Mouse (Mus musculus) embryonic facial prominence, embryonic 14.5 days (tissue): Measurements from ENCODE around the gene Mat2a. TPM values are rescaled to one million over a fixed set of nuclear protein-coding genes. Genes with fewer than 3 reads are reported as not detected.

ENCODE experiments used
- ATAC-seq: fragments of 200-750 bp; cut with Nextera tagmentation; 2 replicates; pipeline ENCODE4 v1.8.0; 2017; ENCODE audit warnings: low read depth, moderate number of reproducible peaks, moderate TSS enrichment
- DNase-seq: peaks from one replicate; pipeline ENCODE4 v3.0.0-alpha.2; 2015; ENCODE audit warnings: low spot score
- H3K27ac ChIP-seq: fragments of 300-500 bp; sonication (generic); replicated peaks from 2 replicates; pipeline ENCODE4 v1.5.1; 2014; ENCODE audit warnings: low read depth, mild to moderate bottlenecking, low read length, moderate library complexity
- H3K27me3 ChIP-seq: fragments of 300-500 bp; sonication (generic); replicated peaks from 2 replicates; pipeline ENCODE4 v1.6.1; 2014; ENCODE audit warnings: low read length; ENCODE audit not compliant: control insufficient read depth, insufficient read depth
- H3K36me3 ChIP-seq: fragments of 300-500 bp; sonication (generic); 2 replicates; pipeline ENCODE4 v1.6.1; 2014; ENCODE audit warnings: low read length, mixed read lengths; ENCODE audit not compliant: control insufficient read depth, insufficient read depth
- H3K4me1 ChIP-seq: fragments of 300-500 bp; sonication (generic); 2 replicates; pipeline ENCODE4 v1.6.1; 2014; ENCODE audit warnings: antibody characterized with exemption, low read length; ENCODE audit not compliant: control insufficient read depth, insufficient read depth
- H3K4me2 ChIP-seq: fragments of 300-500 bp; sonication (generic); 2 replicates; pipeline ENCODE4 v1.6.1; 2014; ENCODE audit warnings: low read depth, mild to moderate bottlenecking, low read length, moderate library complexity, mixed read lengths
- H3K4me3 ChIP-seq: fragments of 300-500 bp; sonication (generic); 2 replicates; pipeline ENCODE4 v1.5.1; 2014; ENCODE audit warnings: low read depth, mild to moderate bottlenecking, low read length
- H3K9ac ChIP-seq: fragments of 300-500 bp; sonication (generic); 2 replicates; pipeline ENCODE4 v1.6.1; 2014; ENCODE audit warnings: low read depth, mild to moderate bottlenecking, low read length, moderate library complexity, mixed read lengths
- H3K9me3 ChIP-seq: fragments of 300-500 bp; sonication (generic); 2 replicates; pipeline ENCODE4 v1.6.1; 2016; ENCODE audit warnings: low read length; ENCODE audit not compliant: control insufficient read depth
- WGBS: fragments of 180-500 bp; shearing (Covaris S2); extraction: QIAGEN DNeasy Blood & Tissue Kit; methylation state at CpG from one replicate; pipeline ENCODE4 v1.1.7; 2014; 5-methylcytosine and 5-hydroxymethylcytosine counted together
- polyA plus RNA-seq: library from polyadenylated mRNA; unstranded; fragments of >200 nt; fragmentation: Nextera tagmentation; extraction: Ambion mirVana; gene quantifications from 2 replicates; pipeline ENCODE4 v1.2.1, GENCODE M21; 2014

Mat2a gene
- polyA plus RNA-seq, 1 experiment from 2014 or later = 292 TPM

- ATAC-seq = no peak; the same call in 1 of the 2 replicates
- Histone ChIP-seq H3K9ac (no peak overlapping the region), H3K27me3 (no peaks in the 10 kb centered on the region), H3K4me2 (no peak overlapping the region), H3K27ac (no peak overlapping the region), H3K36me3 (peaks cover 91% of the 10 kb centered on the region), H3K4me3 (no peak overlapping the region), H3K4me1 (no peaks in the 10 kb centered on the region), H3K9me3 (no peaks in the 10 kb centered on the region)
- no peak for DNase-seq
- 35% methylated on average over 5 of the region's 5 CpGs for WGBS
Measured at GRCm38 (mm10) chr6:72430989-72431921, 8.1 kb downstream of the Mat2a start.

DNA sequence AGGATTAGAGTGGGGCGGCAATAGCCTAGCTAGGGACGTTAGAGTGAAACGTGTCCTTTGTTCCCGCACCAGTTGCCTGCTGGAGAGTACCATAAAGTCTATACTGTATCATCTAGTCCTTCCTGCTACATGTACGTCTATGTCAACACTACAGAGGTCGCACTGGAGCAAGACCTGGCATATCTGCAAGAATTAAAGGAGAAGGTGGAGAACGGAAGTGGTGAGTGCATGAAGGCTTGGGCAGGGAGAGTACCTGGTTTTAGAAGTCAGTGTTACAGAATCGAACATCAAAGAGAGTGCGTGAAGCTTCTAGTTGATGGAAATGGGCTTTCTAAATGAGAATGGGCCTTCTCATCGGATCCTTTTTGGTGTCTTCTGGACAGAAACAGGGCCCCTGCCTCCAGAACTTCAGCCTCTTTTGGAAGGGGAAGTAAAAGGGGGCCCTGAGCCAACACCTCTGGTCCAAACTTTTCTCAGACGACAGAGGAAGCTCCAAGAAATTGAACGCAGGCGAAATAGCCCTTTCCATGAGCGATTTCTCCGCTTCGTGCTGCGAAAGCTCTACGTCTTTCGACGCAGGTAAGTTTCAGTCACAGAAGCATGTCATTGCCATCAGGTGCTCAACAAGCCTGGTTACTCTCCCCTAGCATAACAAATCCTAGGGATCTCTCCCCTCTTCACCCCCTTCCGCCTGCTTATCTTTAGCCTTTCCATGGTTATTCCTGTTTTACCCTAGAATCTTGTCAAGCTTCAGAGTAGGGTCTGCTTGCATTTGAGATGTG is 10.1 kb downstream of the Mat2a start:
- Histone ChIP-seq H3K9ac (no peak overlapping the region), H3K4me3 (no peak overlapping the region), H3K4me2 (no peak overlapping the region), H3K9me3 (no peaks in the 10 kb centered on the region), H3K36me3 (peaks cover 91% of the 10 kb centered on the region), H3K27me3 (no peaks in the 10 kb centered on the region), H3K27ac (no peak overlapping the region), H3K4me1 (no peaks in the 10 kb centered on the region)
- 87% methylated on average over 21 of the region's 21 CpGs for WGBS
- ATAC-seq (no peak), DNase-seq (no peak)

DNA sequence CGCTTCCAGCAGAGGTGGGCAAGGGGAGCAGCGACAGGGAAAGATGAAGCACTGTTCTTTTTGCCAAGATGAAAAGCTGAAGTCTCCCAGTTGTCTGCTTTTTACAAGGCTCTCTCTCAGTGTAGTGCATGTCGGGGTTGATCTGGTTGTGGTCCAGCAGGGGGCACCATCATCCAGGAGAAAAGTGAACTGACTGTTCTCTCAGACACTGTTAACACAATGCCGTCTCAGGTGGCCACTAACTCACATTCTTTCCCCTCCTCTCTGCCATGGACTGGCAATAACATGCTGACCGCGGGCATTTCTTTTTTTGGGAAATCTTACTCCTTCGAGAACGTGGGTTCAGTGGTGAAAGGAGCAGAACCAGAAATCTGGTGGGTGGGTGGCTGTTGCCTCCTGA is 11.3 kb downstream of the Mat2a start:
- Histone ChIP-seq H3K4me1 (no peaks in the 10 kb centered on the region), H3K9ac (no peak overlapping the region), H3K4me3 (no peak overlapping the region), H3K27ac (no peak overlapping the region), H3K4me2 (no peak overlapping the region), H3K36me3 (peaks cover 92% of the 10 kb centered on the region), H3K9me3 (no peaks in the 10 kb centered on the region), H3K27me3 (no peaks in the 10 kb centered on the region)
- peak; percentile 79 for DNase-seq
- peak; percentile 86 for ATAC-seq
- WGBS = 36% methylated on average over 8 of the region's 8 CpGs

DNA sequence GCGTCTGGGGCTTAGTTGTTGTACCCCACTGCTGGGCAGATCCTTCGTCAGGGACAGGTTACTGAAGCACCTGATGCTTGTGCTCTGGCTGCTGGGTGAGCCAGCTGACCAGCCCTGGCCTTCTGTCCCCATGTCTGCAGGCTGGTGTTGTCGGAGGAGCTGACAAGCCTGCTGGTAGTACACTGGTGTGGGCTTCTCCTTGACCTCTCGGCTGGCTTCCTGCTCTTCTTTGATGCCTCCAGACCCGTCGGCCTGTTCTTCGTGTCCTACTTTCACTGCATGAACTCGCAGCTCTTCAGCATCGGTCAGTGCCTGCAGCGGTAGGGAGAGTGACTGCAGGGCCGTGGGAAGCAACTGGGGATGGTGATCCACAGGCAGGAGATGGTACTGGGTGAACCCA is 13.7 kb downstream of the Mat2a start:
- ATAC-seq (no peak), DNase-seq (no peak)
- H3K4me1 ChIP-seq = no peaks in the 10 kb centered on the region
- WGBS = 92% methylated on average over 11 of the region's 11 CpGs
- H3K4me2 ChIP-seq = no peak overlapping the region
- no peaks in the 10 kb centered on the region for H3K27me3 ChIP-seq
- H3K9me3 ChIP-seq = no peaks in the 10 kb centered on the region
- peaks cover 95% of the 10 kb centered on the region for H3K36me3 ChIP-seq
- no peak overlapping the region for H3K27ac ChIP-seq
- H3K4me3 ChIP-seq = no peak overlapping the region
- no peak overlapping the region for H3K9ac ChIP-seq

DNA sequence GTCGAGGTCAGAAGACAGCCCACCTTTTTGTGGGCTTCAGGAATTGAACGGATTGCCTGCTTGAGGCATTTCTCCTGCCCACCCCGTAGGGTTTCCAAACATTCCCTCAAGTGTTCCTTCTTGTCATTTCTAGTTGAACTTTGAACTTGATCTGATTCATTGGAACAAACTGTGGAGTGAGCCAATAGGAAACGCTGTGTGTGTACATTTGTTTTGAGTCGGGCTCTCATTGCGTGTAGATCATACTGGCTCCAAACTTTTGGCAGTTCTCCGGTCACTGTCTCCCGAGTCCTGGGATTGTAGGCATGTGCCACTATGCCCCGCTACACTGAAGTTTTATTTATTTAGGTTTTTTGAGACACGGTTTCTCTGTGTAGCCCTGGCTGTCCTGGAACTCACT is 18.5 kb downstream of the Mat2a start:
- no peaks in the 10 kb centered on the region for H3K27me3 ChIP-seq
- no peak overlapping the region for H3K4me2 ChIP-seq
- WGBS = 92% methylated on average over 10 of the region's 10 CpGs
- H3K4me3 ChIP-seq = no peak overlapping the region
- no peak overlapping the region for H3K9ac ChIP-seq
- peaks cover 83% of the 10 kb centered on the region for H3K36me3 ChIP-seq
- DNase-seq (no peak), ATAC-seq (no peak)
- H3K9me3 ChIP-seq = no peaks in the 10 kb centered on the region
- H3K4me1 ChIP-seq = no peaks in the 10 kb centered on the region
- H3K27ac ChIP-seq = no peak overlapping the region

DNA sequence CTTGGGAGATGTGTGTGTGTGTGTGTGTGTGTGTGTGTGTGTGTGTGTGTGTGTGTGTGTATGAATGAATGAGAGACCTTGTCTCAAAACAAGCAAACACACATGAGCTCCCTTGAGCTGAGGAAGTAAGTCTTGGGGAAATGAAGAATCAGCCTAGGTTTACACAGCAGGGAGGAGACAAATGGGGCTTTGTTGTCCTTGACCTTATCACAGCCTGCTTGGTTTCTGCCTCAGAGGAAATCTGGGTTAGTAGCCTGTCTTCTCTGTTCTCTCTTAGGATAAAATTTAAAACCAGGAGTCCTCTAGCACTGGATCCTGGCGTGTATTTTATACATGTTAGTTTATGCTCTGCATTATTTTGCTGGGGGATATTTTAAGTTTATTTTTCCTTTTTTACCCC is 19.6 kb downstream of the Mat2a start:
- Histone ChIP-seq H3K36me3 (peaks cover 72% of the 10 kb centered on the region), H3K9me3 (no peaks in the 10 kb centered on the region), H3K27me3 (no peaks in the 10 kb centered on the region), H3K4me2 (no peak overlapping the region), H3K4me3 (no peak overlapping the region), H3K4me1 (peaks cover 8% of the 10 kb centered on the region), H3K27ac (no peak overlapping the region), H3K9ac (no peak overlapping the region)
- WGBS = 76% methylated on average over 1 of the region's 1 CpGs
- DNase-seq (no peak), ATAC-seq (no peak)

DNA sequence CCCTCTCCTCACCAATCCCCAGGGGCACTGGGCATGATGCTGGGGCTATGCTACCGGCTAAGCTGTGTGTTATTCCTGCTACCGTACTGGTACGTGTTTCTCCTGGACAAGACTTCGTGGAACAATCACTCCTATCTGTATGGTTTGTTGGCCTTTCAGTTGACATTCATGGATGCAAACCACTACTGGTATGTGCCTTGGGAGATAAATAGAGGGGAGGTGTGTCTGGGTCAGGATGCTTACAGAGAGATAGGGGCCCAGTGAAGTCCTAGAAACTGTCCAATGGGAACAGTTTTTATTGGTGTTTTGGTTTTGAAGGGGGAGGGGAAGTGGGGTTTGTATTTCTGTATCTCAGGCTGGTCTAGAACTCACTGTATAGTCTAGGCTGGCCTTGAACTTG is 21.1 kb downstream of the Mat2a start:
- 93% methylated on average over 4 of the region's 4 CpGs for WGBS
- H3K27me3 ChIP-seq = no peaks in the 10 kb centered on the region
- H3K4me2 ChIP-seq = no peak overlapping the region
- H3K4me1 ChIP-seq = peaks cover 9% of the 10 kb centered on the region
- no peak overlapping the region for H3K27ac ChIP-seq
- DNase-seq (no peak), ATAC-seq (no peak)
- H3K36me3 ChIP-seq = peaks cover 57% of the 10 kb centered on the region
- H3K9me3 ChIP-seq = no peaks in the 10 kb centered on the region
- H3K9ac ChIP-seq = no peak overlapping the region
- no peak overlapping the region for H3K4me3 ChIP-seq

- no peaks in the 10 kb centered on the region for H3K27me3 ChIP-seq
- 0 out of 2 replicates have a peak overlapping the region, but pooled peaks have one; percentile 34 for H3K9ac ChIP-seq
- H3K9me3 ChIP-seq = no peaks in the 10 kb centered on the region
- peak overlapping the region; percentile 71 for H3K4me2 ChIP-seq
- peaks cover 9% of the 10 kb centered on the region for H3K4me1 ChIP-seq
- 75% methylated on average over 7 of the region's 7 CpGs for WGBS
- no peak overlapping the region for H3K27ac ChIP-seq
- ATAC-seq = no peak
- no peak overlapping the region; the same call in 1 of the 2 replicates for H3K4me3 ChIP-seq
- peaks cover 37% of the 10 kb centered on the region for H3K36me3 ChIP-seq
- DNase-seq = no peak
Measured at GRCm38 (mm10) chr6:72415964-72416772, 23.2 kb downstream of the Mat2a start.
